Mouse (Mus musculus): Measurements from ENCODE around the gene Gm17364. TPM values are rescaled to one million over a fixed set of nuclear protein-coding genes. Genes with fewer than 3 reads are reported as not detected.

Gene Gm17364
- polyA plus RNA-seq (2016; fragmentation: Nextera tagmentation; extraction: Ambion mirVana), result not detected in 2 replicates

- H3K9ac ChIP-seq (replicated peaks), result no peak within 1 kb of the TSS
- ATAC-seq (ENCODE audit: low FRiP score, low read depth), result no peak
- H3K9me3 ChIP-seq, result no peaks in the 10 kb centered on the region
- no peaks in the 10 kb centered on the region for H3K36me3 ChIP-seq
- 93% methylated on average over 10 of the region's 10 CpGs for WGBS
- H3K4me2 ChIP-seq (replicated peaks), result no peak within 1 kb of the TSS
- H3K4me1 ChIP-seq, result no peaks in the 10 kb centered on the region
- H3K27me3 ChIP-seq, result no peaks in the 10 kb centered on the region
- no peak within 1 kb of the TSS for H3K4me3 ChIP-seq
- no peak within 1 kb of the TSS for H3K27ac ChIP-seq (replicated peaks)
Observed at GRCm38 (mm10) chr13:41273927-41274650, at the start of gene Gm17364. TSS of gene Gm17364 (minus strand) at chr13:41273977.

- ATAC-seq (ENCODE audit: low FRiP score, low read depth), result no peak
- H3K4me2 ChIP-seq (replicated peaks), result no peak overlapping the region
- no peak overlapping the region for H3K4me3 ChIP-seq
- H3K27me3 ChIP-seq, result no peaks in the 10 kb centered on the region
- peaks cover 16% of the 10 kb centered on the region for H3K36me3 ChIP-seq
- H3K4me1 ChIP-seq, result peaks cover 10% of the 10 kb centered on the region
- H3K9me3 ChIP-seq, result no peaks in the 10 kb centered on the region
- H3K27ac ChIP-seq (replicated peaks), result no peak overlapping the region; the same call in 1 of the 2 replicates
- no peak overlapping the region for H3K9ac ChIP-seq (replicated peaks)
- WGBS, result 84% methylated on average over 3 of the region's 3 CpGs
Observed at GRCm38 (mm10) chr13:41321433-41321832, 47.7 kb upstream of the Gm17364 start.

DNA sequence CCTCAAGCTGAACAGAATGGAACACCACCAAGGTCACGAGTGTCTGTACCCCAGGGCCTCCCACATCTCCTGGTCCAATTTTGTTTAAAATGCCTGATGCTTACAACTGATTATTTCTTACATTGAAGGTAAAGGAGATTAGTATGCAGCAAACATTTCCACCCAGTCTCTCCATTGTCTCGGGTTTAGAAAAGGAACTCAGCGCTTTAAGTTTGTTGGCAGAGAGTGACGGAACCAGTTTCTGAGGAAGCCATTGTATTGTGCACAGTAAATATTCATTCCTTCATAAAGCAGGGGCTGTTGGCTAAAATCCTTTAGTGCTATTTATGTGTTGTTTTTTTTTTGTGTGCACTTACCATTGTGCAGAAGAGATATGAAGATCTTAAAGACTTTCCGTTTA is 47.0 kb upstream of the Gm17364 start:
- H3K9ac ChIP-seq (replicated peaks), result no peak overlapping the region
- ATAC-seq (ENCODE audit: low FRiP score, low read depth), result no peak
- no peaks in the 10 kb centered on the region for H3K27me3 ChIP-seq
- peaks cover 23% of the 10 kb centered on the region for H3K36me3 ChIP-seq
- no peak overlapping the region; the same call in 1 of the 2 replicates for H3K27ac ChIP-seq (replicated peaks)
- peaks cover 10% of the 10 kb centered on the region for H3K4me1 ChIP-seq
- no peaks in the 10 kb centered on the region for H3K9me3 ChIP-seq
- no peak overlapping the region for H3K4me3 ChIP-seq
- 50% methylated on average over 5 of the region's 5 CpGs for WGBS
- no peak overlapping the region for H3K4me2 ChIP-seq (replicated peaks)

DNA sequence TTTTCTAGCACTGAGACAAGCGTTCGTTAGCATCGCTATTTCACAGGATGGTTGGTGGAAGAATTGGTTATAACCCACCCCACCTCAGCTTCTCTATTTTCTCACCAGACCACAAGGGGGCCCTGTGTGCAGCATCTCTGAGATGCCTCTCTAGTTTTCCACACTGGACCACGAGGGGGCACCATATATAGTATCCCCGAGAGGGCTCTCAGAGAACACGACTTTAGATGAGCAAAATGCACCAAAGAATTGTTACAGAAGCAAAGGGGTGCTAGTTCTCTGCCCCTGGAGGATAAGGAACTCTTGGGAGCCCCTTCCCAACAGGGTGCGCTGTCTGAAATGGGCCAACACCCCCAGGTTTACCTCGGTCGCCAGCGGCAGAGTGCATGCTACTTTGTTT is 28.9 kb upstream of the Gm17364 start:
- Histone ChIP-seq H3K4me3 (no peak overlapping the region), H3K36me3 (no peaks in the 10 kb centered on the region), H3K9me3 (no peaks in the 10 kb centered on the region), H3K4me1 (no peaks in the 10 kb centered on the region), H3K27me3 (peaks cover 7% of the 10 kb centered on the region; the same call in 1 of the 2 replicates), H3K4me2 (replicated peaks) (no peak overlapping the region), H3K27ac (replicated peaks) (no peak overlapping the region), H3K9ac (replicated peaks) (no peak overlapping the region)
- 61% methylated on average over 10 of the region's 10 CpGs for WGBS
- ATAC-seq (ENCODE audit: low FRiP score, low read depth), result no peak

- WGBS, result 72% methylated on average over 4 of the region's 4 CpGs
- Histone ChIP-seq H3K4me2 (replicated peaks) (no peak overlapping the region), H3K4me1 (no peaks in the 10 kb centered on the region), H3K27me3 (peaks cover 7% of the 10 kb centered on the region; the same call in 1 of the 2 replicates), H3K4me3 (no peak overlapping the region), H3K36me3 (no peaks in the 10 kb centered on the region), H3K9me3 (no peaks in the 10 kb centered on the region), H3K9ac (replicated peaks) (no peak overlapping the region), H3K27ac (replicated peaks) (no peak overlapping the region)
- no peak for ATAC-seq (ENCODE audit: low FRiP score, low read depth)
Observed at GRCm38 (mm10) chr13:41300037-41300436, 26.3 kb upstream of the Gm17364 start.

DNA sequence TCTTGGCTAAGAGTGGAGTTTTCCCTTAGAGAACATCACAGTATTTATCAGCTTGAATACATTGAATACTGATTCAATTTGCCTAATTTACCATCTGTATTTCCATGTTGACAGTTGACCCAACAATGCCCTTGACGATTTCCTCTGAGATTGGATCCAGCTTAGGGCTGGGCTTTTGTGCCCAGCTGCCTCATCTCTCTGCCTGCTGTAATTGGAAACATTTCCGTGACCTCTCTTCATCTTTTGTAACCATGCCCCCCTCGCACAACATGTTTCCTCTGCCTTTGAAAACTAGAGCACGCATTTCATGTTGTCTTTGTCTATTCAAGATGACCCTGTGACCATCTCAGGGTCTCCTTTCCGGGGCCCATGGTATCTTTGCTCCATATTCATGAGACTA is 25.2 kb upstream of the Gm17364 start:
- Histone ChIP-seq H3K4me3 (no peak overlapping the region), H3K4me1 (no peaks in the 10 kb centered on the region), H3K4me2 (replicated peaks) (no peak overlapping the region), H3K27me3 (peaks cover 7% of the 10 kb centered on the region; the same call in 1 of the 2 replicates), H3K9me3 (no peaks in the 10 kb centered on the region), H3K9ac (replicated peaks) (no peak overlapping the region), H3K36me3 (no peaks in the 10 kb centered on the region), H3K27ac (replicated peaks) (no peak overlapping the region)
- WGBS, result 32% methylated on average over 5 of the region's 5 CpGs
- no peak for ATAC-seq (ENCODE audit: low FRiP score, low read depth)

- ATAC-seq (ENCODE audit: low FRiP score, low read depth), result no peak
- Histone ChIP-seq H3K4me1 (no peaks in the 10 kb centered on the region), H3K9ac (replicated peaks) (no peak overlapping the region), H3K4me2 (replicated peaks) (no peak overlapping the region), H3K9me3 (no peaks in the 10 kb centered on the region), H3K36me3 (no peaks in the 10 kb centered on the region), H3K4me3 (no peak overlapping the region), H3K27me3 (peaks cover 7% of the 10 kb centered on the region; the same call in 1 of the 2 replicates), H3K27ac (replicated peaks) (no peak overlapping the region)
- 60% methylated on average over 2 of the region's 2 CpGs for WGBS
Observed at GRCm38 (mm10) chr13:41298533-41298932, 24.8 kb upstream of the Gm17364 start.

GRCm38 (mm10) chr13:41296396-41296795 is 22.6 kb upstream of the Gm17364 start:
- H3K4me2 ChIP-seq (replicated peaks), result no peak overlapping the region
- ATAC-seq (ENCODE audit: low FRiP score, low read depth), result peak; percentile 38; the same call in 1 of the 2 replicates
- no peaks in the 10 kb centered on the region for H3K9me3 ChIP-seq
- H3K27ac ChIP-seq (replicated peaks), result no peak overlapping the region
- peaks cover 4% of the 10 kb centered on the region; the same call in 1 of the 2 replicates for H3K27me3 ChIP-seq
- H3K4me1 ChIP-seq, result no peaks in the 10 kb centered on the region
- H3K4me3 ChIP-seq, result no peak overlapping the region
- H3K9ac ChIP-seq (replicated peaks), result no peak overlapping the region
- WGBS, result 70% methylated on average over 10 of the region's 10 CpGs
- H3K36me3 ChIP-seq, result no peaks in the 10 kb centered on the region

- H3K27me3 ChIP-seq, result peaks cover 4% of the 10 kb centered on the region; the same call in 1 of the 2 replicates
- H3K9ac ChIP-seq (replicated peaks), result no peak overlapping the region
- no peak overlapping the region for H3K4me3 ChIP-seq
- WGBS, result 84% methylated on average over 6 of the region's 6 CpGs
- H3K27ac ChIP-seq (replicated peaks), result no peak overlapping the region
- no peaks in the 10 kb centered on the region for H3K4me1 ChIP-seq
- no peak overlapping the region for H3K4me2 ChIP-seq (replicated peaks)
- ATAC-seq (ENCODE audit: low FRiP score, low read depth), result no peak
- no peaks in the 10 kb centered on the region for H3K36me3 ChIP-seq
- H3K9me3 ChIP-seq, result no peaks in the 10 kb centered on the region
Observed at GRCm38 (mm10) chr13:41295886-41296285, 22.1 kb upstream of the Gm17364 start.

DNA sequence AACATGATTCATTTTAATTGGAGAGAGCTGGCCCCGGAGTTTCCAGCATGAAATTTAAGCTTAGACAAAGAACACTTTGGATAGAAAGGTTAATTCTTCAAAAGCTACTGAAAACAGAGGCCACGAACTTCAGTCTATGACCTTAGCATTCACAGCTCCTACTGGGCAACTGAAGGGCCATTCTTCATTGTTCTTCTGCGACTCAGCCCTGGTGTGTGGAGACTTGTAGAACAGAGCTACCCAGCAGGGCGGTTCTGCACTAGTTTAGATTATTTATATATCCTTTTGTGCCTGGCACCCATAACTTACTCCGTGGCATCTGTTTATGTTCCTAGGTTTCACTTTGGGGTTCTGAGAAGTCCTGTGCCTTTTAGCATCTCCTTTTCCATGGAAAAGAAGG is 19.8 kb upstream of the Gm17364 start:
- no peak overlapping the region for H3K27ac ChIP-seq (replicated peaks)
- no peaks in the 10 kb centered on the region for H3K4me1 ChIP-seq
- H3K4me2 ChIP-seq (replicated peaks), result no peak overlapping the region
- H3K9ac ChIP-seq (replicated peaks), result no peak overlapping the region
- H3K36me3 ChIP-seq, result no peaks in the 10 kb centered on the region
- H3K27me3 ChIP-seq, result no peaks in the 10 kb centered on the region
- 51% methylated on average over 5 of the region's 5 CpGs for WGBS
- no peak overlapping the region for H3K4me3 ChIP-seq
- no peaks in the 10 kb centered on the region for H3K9me3 ChIP-seq
- no peak for ATAC-seq (ENCODE audit: low FRiP score, low read depth)

DNA sequence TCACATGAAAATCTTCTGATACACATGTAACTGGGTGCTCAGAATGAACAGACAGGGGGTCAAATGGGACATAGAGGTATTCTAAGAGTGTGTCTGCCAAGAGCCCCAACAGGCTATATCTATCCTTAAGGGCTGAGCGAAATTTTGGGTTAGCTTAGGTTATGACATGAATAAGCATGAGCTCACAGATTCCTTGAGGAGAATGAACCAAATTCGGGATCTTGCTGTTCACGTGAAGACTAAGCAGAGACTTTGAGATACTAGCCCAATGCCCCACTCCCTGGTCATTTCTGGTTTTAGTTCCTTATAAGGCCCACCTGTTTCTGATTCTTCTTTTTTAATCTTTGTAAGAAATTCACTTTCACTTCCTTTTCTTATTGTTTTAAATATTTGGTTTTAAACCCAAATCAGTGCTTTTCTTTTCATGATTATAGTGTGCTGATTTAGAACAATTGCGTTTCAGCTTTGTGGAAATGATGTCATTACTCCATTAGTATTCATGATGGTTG is 17.7 kb upstream of the Gm17364 start:
- H3K4me2 ChIP-seq (replicated peaks), result no peak overlapping the region
- H3K36me3 ChIP-seq, result no peaks in the 10 kb centered on the region
- H3K27ac ChIP-seq (replicated peaks), result no peak overlapping the region
- no peaks in the 10 kb centered on the region for H3K9me3 ChIP-seq
- no peak overlapping the region for H3K9ac ChIP-seq (replicated peaks)
- no peak overlapping the region for H3K4me3 ChIP-seq
- WGBS, result 90% methylated on average over 4 of the region's 4 CpGs
- H3K4me1 ChIP-seq, result no peaks in the 10 kb centered on the region
- ATAC-seq (ENCODE audit: low FRiP score, low read depth), result no peak
- H3K27me3 ChIP-seq, result no peaks in the 10 kb centered on the region

DNA sequence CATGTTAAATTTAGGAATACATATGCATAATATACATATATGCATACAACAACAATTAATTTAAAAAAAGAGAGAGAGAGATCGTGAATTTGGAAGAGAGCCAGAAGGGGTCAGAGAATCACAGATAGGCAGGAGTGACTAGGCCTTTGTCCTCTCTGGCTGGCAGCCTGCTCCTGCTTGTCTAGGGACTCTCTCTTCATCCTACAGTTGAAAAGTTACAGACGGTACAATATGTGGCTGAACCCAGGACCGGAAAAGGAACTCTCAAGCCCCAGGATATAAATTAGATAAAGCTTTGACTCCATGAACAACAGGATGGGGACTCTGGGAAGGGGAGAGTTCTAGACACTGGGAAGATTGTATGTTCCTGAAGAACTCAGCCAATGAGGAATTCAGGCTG is 12.5 kb upstream of the Gm17364 start:
- Histone ChIP-seq H3K9ac (replicated peaks) (no peak overlapping the region), H3K27me3 (no peaks in the 10 kb centered on the region), H3K9me3 (no peaks in the 10 kb centered on the region), H3K4me1 (no peaks in the 10 kb centered on the region), H3K4me2 (replicated peaks) (no peak overlapping the region), H3K27ac (replicated peaks) (no peak overlapping the region), H3K36me3 (no peaks in the 10 kb centered on the region), H3K4me3 (no peak overlapping the region)
- 86% methylated on average over 3 of the region's 3 CpGs for WGBS
- ATAC-seq (ENCODE audit: low FRiP score, low read depth), result no peak

Measured in midbrain, embryonic 12.5 days (tissue).